Mouse (Mus musculus) left cerebral cortex, postnatal 25 days (tissue): ENCODE results near the gene C730034F03Rik. TPM values are rescaled to one million over a fixed set of nuclear protein-coding genes. Genes with fewer than 3 reads are reported as not detected.

Source experiments
- DNase-seq, 2 experiments: peaks; one replicate each; pipeline ENCODE4 v3.0.0; 2022; ENCODE audit warnings: low spot score in 2 of 2, mixed read lengths in 1 of 2
- intact Hi-C: fragments of 180-260 bp; cut with DNase I; formaldehyde crosslinking; loops from one replicate; pipeline ENCODE4 v1.15.1; 2025
- total RNA-seq, 2 experiments: library from RNA; stranded (reverse); gene quantifications; 2 replicates each; pipeline ENCODE4 v1.2.3; 2021

C730034F03Rik gene
- total RNA-seq, 2 experiments from 2014 or later = 1.9 to 2.1 TPM

DNA sequence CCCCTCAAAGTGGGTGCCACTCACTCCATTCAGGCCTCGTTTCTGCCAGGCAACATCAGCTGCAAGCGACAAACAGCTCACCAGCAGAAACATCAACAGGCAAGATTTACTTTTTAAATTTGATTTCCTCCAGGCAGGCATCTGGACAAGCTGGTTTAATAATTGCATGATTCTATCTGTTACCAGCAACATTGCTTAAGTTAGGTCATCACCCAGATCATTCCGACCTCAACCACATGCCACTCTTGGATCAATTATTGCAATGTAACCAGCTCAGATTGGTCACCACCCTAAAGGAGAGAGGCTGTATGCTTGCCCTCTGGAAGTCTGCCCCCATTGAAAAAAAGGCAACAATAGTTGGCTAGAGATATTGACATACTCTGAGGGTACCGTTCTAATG, 42.1 kb downstream of the C730034F03Rik start:
- intact Hi-C loops = no loop called here

DNA sequence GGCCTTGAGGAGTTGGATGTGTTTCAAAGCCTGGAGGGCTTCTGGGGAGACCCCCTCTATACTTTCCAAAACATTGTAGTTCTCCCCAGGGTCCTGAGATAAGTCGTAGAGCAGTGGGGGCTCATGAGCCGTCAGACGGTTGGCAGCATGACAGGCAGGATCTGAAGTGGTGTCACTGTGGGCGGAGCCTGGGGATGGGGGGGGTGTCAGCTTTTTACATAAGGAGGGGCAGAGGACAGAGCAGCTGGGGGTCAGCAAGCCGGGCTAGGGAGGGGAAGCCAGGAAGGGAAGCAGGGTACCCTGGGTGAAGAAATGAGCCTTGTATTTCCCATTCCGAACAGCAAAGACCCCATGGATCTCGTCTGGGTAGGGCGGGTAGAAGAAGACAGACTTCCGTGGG, 44.0 kb downstream of the C730034F03Rik start:
- no peak for DNase-seq
- intact Hi-C loops = no loop called here

More for the DNA sequence above, 42.1 kb downstream of the C730034F03Rik start:
- no peak for DNase-seq

DNA sequence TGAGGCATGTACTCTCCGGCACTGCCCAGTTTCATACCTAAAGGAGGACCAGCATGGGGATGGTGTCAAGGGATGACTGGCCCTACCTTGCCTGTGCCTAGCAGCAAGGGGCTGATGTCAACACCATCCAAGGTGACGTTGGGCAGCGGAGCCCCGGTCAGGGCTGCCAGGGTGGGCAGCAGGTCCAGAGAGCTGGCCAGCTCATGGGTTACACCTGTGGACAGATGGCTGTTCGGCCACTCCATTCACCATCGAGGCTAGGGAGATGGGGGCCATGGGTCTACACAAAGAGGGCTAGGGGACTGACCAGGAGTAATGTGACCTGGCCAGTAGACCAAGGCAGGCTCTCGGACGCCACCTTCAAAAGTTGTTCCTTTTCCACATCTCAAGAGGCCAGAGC, 44.5 kb downstream of the C730034F03Rik start:
- intact Hi-C loops = no loop called here
- no peak for DNase-seq

DNA sequence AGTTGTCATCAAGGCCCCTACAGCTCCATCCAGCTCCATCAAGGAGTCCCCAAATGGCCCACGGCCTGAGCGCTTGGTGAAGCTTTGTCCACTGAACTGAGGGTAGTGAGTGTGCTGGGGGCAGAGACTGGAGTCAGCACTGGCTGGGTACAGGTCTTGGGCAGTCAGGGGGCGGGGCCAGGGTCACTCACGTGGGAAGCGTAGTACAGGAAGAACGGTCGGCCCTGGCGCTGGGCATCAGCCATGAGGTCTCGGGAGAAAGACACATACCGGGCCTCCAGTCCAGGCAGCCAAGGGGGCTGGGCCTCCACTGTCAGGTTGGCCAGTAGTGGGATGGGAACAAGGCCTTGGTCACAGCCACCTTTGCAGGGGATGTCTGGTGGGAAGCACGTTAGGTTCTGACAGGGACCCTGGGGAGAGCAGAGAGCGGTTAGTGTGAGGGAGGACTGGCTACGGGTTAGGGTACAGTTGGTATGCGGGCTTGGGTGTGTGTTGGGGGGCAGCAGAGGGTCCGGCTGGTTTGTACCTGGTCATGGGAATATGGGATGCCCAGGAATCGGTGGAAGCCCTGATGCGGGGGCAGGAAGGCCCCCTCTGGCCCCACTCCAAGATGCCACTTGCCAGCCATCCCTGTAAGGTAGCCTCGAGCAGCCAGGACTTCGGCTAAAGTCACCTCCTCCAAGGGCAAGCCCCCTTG, 45.4 kb downstream of the C730034F03Rik start:
- intact Hi-C loops = no loop called here
- DNase-seq = no peak

DNA sequence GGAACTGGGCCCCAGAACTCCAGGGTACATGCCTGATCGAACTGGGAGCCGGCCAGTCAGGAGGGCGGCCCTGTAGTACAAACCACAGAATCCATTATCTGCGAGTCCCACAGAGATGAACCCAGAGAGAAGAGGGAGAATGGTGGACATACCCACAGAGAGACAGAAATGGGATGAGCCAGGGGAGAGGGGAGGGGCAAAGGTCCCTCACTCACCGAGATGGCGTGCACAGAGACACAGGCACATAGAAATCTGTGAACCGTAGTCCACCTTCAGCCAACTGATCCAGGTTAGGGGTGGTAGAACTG, 45.9 kb downstream of the C730034F03Rik start:
- intact Hi-C loops = no loop called here

DNA sequence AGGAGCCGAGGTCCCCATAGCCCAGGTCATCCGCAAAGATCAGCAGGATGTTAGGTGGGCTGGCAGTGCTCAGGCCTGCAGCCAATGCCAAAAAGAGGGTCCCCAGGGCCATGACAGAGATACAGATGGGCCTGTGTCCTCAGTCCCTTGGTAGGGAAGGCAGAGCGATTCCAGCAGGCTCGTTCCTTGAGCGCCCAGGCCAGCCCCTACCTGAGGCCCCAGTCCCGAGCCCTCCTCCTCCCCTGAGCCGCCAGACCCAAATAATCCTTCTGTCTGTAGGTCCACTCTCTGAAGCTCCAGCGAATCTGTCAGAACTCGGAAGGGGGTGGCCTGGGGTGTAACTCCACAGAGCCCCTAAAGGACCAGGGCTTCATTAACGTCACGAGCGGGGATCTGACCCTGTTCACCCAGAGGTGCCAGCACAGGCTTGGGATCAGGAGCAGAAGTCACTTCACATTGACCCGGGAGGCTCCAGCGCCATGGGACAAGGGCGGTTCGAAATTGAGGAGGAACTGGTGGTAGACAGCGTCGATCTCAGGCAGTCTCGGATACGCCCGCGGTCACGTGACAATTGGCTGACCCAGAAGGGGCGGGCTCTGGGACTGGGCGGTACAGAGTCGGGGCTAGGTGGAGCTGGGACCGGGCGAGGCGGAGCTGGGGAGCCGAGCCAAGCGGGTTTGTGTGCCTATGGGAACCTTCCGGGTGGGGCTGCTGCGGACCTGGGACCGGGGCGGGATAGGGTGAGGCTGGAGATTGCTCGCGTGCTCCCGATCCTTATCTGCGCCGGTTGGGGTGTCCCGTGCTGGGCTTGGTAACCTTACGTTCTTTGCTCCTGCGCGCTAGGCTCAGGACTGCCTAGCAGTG, 46.5 kb downstream of the C730034F03Rik start:
- intact Hi-C loops = loop anchor here (1.0 to 2.0 kb wide), 2 partner anchors 22 to 47 kb away; partner anchors contain the start of genes C730034F03Rik, Chkb and Gm44502
- peak; percentile 92 to 97 for DNase-seq

More for the DNA sequence above, 45.9 kb downstream of the C730034F03Rik start:
- no peak for DNase-seq

DNA sequence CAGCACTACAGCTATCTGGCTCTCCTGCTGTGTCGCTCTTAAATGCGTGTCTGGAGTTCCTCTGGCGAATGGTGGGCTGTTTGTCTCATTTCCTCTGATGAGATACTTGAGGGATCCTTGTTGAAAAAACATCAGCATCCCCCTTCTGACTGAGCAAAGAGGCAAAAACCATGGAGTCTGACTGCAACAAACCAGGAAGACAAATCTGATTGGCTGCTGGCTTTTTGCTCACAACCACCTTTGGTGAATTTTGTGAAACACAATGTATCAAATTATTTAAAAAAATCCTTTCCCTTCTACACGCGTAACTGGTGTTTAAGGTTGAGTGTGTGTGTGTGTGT, 47.1 kb downstream of the C730034F03Rik start:
- DNase-seq = no peak
- intact Hi-C loops = loop anchor here (1.0 to 2.0 kb wide), 2 partner anchors 22 to 48 kb away; partner anchors contain the start of genes C730034F03Rik, Chkb and Gm44502

DNA sequence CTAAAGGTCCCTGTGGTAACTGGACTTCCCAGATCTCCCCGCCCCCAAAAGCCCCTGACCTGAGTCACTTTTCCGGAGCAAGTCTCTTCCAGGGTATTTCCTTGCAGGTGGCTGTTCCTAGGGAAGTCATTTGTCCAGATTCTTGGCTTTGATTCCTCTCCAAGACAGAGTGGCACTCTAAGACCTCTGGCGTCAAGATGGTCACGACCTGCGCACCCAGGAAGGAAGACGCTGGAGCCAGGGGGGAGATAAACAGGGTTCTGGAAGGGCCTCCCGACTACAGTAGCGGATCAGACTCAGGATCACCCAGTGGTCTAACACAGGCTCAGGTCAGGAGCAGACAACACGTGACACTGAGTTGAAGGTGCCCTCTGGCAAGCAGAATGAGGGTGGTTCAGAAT, 47.7 kb downstream of the C730034F03Rik start, which contains the start of gene Arsa:
TSS of gene Arsa (minus strand) at position 335 of the 401 bp plus-strand sequence.
- DNase-seq = no peak
- intact Hi-C loops = loop anchor here (2.0 kb wide), 1 partner anchor 48 kb away; the partner anchor contains the start of genes C730034F03Rik, Chkb and Gm44502

DNA sequence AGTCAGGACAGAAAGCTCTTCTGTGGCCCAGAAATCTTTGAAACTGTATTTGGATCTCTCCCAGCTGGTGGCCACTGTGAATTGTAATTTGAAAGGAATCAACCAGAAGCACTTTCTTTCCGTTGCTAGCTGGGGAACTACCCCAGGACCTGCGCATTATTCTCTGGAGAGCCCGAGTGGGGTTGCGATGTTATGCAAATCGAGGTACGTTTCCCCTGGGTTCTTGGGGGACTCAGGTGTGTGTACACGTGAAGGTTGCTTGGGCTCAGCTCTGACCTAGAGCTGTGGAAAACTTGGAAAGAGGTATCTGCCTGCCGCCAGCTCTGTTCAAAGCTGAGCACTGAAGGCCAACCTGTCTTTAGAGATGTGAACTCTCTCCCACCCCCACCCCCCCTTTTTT, 48.4 kb downstream of the C730034F03Rik start:
- no peak for DNase-seq
- intact Hi-C loops = loop anchor here (2.0 kb wide), 1 partner anchor 49 kb away; the partner anchor contains the start of genes C730034F03Rik, Chkb and Gm44502

DNA sequence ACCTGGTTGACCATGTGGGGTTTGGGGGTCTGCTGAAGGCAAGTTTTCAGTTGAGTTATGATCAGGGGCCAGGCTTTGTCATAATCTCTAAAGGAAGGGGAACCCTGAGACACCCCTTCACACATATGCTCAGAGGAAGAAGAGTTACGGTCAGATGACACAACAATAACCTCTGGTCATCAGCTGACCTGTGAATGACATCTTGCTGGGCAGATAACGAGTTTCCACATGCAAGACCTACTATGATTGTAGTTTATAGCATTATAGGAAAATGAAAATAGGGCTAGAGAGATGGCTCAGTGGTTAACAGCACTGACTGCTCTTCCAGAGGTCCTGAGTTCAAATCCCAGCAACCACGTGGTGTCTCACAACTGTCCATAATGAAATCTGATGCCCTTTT, 49.2 kb downstream of the C730034F03Rik start:
- no peak for DNase-seq
- intact Hi-C loops = no loop called here

Other genes starting within 250 kb of the C730034F03Rik start
- gene Plxnb2, start 248.8 kb upstream of the C730034F03Rik start, total RNA-seq = 10 to 100 TPM; 43.4 to 44.9 TPM
- 10 to 100 TPM; 44.8 to 47.0 TPM for gene Dennd6b, start 233.1 kb upstream of the C730034F03Rik start, total RNA-seq
- 100 to 1,000 TPM; 148 to 149 TPM for gene Ppp6r2, start 218.0 kb upstream of the C730034F03Rik start, total RNA-seq
- 100 to 1,000 TPM; 205 to 212 TPM for gene Sbf1, start 114.3 kb upstream of the C730034F03Rik start, total RNA-seq
- gene Adm2, start 106.9 kb upstream of the C730034F03Rik start, total RNA-seq = not detected
- gene Miox, start 95.2 kb upstream of the C730034F03Rik start, total RNA-seq = not detected
- gene Lmf2, start 73.9 kb upstream of the C730034F03Rik start, total RNA-seq = 10 to 100 TPM; 21.0 to 21.8 TPM
- gene Ncaph2, start 73.9 kb upstream of the C730034F03Rik start, total RNA-seq = 10 to 100 TPM; 96.1 to 97.4 TPM
- gene Sco2, start 55.7 kb upstream of the C730034F03Rik start, total RNA-seq = 10 to 100 TPM; 25.3 to 26.8 TPM
- gene Tymp, start 52.5 kb upstream of the C730034F03Rik start, total RNA-seq = 1 to 10 TPM; 1.3 to 1.6 TPM
- under 1 TPM; 0.57 to 0.80 TPM for gene Odf3b, start 50.3 kb upstream of the C730034F03Rik start, total RNA-seq
- under 1 TPM; 0.30 to 0.34 TPM for gene Klhdc7b, start 44.7 kb upstream of the C730034F03Rik start, total RNA-seq
- gene Syce3, start 19.1 kb upstream of the C730034F03Rik start, total RNA-seq = under 1 TPM in 1 of 2 experiments, not detected in 1; 0.87 TPM
- gene Cpt1b, start 3.7 kb upstream of the C730034F03Rik start, total RNA-seq = 1 to 10 TPM; 1.3 to 1.6 TPM
- gene Gm44502, start 107 bp downstream of the C730034F03Rik start, total RNA-seq = under 1 TPM in 1 of 2 experiments, not detected in 1; 0.80 TPM
- 10 to 100 TPM; 35.4 to 39.7 TPM for gene Chkb, start 319 bp downstream of the C730034F03Rik start, total RNA-seq
- 100 to 1,000 TPM; 201 to 242 TPM for gene Mapk8ip2, start 24.3 kb downstream of the C730034F03Rik start, total RNA-seq
- 10 to 100 TPM; 30.4 to 32.5 TPM for gene Arsa, start 47.8 kb downstream of the C730034F03Rik start, total RNA-seq
- 100 to 1,000 TPM; 210 to 243 TPM for gene Shank3, start 70.0 kb downstream of the C730034F03Rik start, total RNA-seq
- 1 to 10 TPM; 1.1 to 1.5 TPM for gene Acr, start 138.7 kb downstream of the C730034F03Rik start, total RNA-seq
- 10 to 100 TPM; 36.9 to 37.1 TPM for gene Rabl2, start 162.3 kb downstream of the C730034F03Rik start, total RNA-seq